In genomic region chr3:97158611-97159508, GRCm38 (mm10) we compare ENCODE assay signal across 8 mouse cellular contexts. TPM values are rescaled to one million over a fixed set of nuclear protein-coding genes. Genes with fewer than 3 reads are reported as not detected.
A peak's percentile ranks its signal among the peaks of the same experiment; 100 is the strongest.
DNase-seq lines count a peak whose midpoint lies in the region; ATAC-seq lines count a peak whose summit lies in the region.

TSS of gene Acp6 (plus strand) at chr3:97158777.

- no peaks in the 10 kb centered on the region for H3K27me3 ChIP-seq in hindbrain, embryonic 15.5 days

- 0% methylated on average over 54 of the region's 54 CpGs for WGBS in hindbrain, embryonic 15.5 days

- no peaks in the 10 kb centered on the region for H3K36me3 ChIP-seq in hindbrain, embryonic 15.5 days

- DNase-seq in R1 (ENCODE audit: low read depth, low spot score): peak; percentile 97
- DNase-seq in cerebellum, postnatal 25 days: peak; percentile 87 to 92
- peak; percentile 88 to 94 for DNase-seq in frontal cortex, postnatal 36 days (ENCODE audit: low spot score in 2 of 2)
- DNase-seq in left cerebral cortex, adult 11 months (ENCODE audit: low spot score): peak; percentile 89
- DNase-seq in lung, postnatal 4 days: peak; percentile 91 to 92
- peak; percentile 86 for DNase-seq in retina, postnatal 7 days (ENCODE audit: low read depth, low spot score)
- DNase-seq in urinary bladder, adult 2 months (ENCODE audit: low spot score): peak; percentile 61

- H3K27ac ChIP-seq in hindbrain, embryonic 15.5 days (replicated peaks): peak within 1 kb of the TSS; percentile 78

- H3K4me2 ChIP-seq in hindbrain, embryonic 15.5 days: peak within 1 kb of the TSS; percentile 76

- peak within 1 kb of the TSS; percentile 67 for H3K9ac ChIP-seq in hindbrain, embryonic 15.5 days

- H3K4me3 ChIP-seq in hindbrain, embryonic 15.5 days: peak within 1 kb of the TSS; percentile 75

- H3K4me1 ChIP-seq in hindbrain, embryonic 15.5 days (replicated peaks): peaks cover 8% of the 10 kb centered on the region

- peak; percentile 93 for ATAC-seq in hindbrain, embryonic 15.5 days (ENCODE audit: low FRiP score, low read depth)

- no peaks in the 10 kb centered on the region for H3K9me3 ChIP-seq in hindbrain, embryonic 15.5 days

RNA-seq across cellular contexts. Expression of gene Acp6, which starts in this region (rescaled TPM):
- polyA plus RNA-seq in hindbrain, embryonic 15.5 days (2015; fragmentation: Nextera tagmentation; extraction: Ambion mirVana): 19.6 and 20.6 TPM in 2 replicates
- 45.4 and 53.0 TPM in 2 replicates for polyA plus RNA-seq in urinary bladder, adult 2 months (2012; rRNA removed)

Comparison
In these comparisons a context has a peak if more than half of its experiments do, and no peak if none do; other contexts are left out.
1. Peak in every context shown above with its lines: DNase-seq, ATAC-seq, H3K4me3 ChIP-seq and H3K27ac ChIP-seq.